Mouse (Mus musculus) frontal cortex, adult 2 months (tissue): ENCODE results near the gene Pld3. TPM values are rescaled to one million over a fixed set of nuclear protein-coding genes. Genes with fewer than 3 reads are reported as not detected.
"Not testable (repeated sequence)": the region's sequence is repeated elsewhere in the genome, so short reads cannot be mapped to it uniquely, and the experiment has no call there.

Source experiments
- DNase-seq, 2 experiments: peaks; one replicate each; pipeline ENCODE4 v3.0.0; 2022; ENCODE audit warnings: low spot score in 1 of 2; ENCODE audit errors: extremely low spot score in 1 of 2
- polyA plus RNA-seq: library from polyadenylated mRNA; depleted of rRNA; stranded (reverse); fragments of >200 nt; gene quantifications from 2 replicates; pipeline ENCODE4 v1.2.3, GENCODE M21; 2012

Gene Pld3
- polyA plus RNA-seq, 1 experiment: 933 TPM

DNA sequence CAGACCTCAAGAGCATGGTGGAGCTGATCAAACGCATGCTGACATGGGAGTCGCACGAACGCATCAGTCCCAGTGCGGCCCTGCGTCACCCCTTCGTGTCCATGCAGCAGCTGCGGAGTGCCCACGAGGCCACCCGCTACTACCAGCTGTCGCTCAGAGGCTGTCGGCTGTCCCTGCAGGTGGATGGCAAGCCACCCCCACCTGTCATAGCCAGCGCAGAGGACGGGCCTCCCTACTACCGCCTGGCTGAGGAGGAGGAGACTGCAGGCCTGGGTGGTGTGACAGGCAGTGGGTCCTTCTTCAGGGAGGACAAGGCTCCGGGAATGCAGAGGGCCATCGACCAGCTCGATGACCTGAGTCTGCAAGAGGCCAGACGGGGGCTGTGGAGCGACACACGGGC lies 23.9 kb downstream of the Pld3 start:
- DNase-seq: no peak

DNA sequence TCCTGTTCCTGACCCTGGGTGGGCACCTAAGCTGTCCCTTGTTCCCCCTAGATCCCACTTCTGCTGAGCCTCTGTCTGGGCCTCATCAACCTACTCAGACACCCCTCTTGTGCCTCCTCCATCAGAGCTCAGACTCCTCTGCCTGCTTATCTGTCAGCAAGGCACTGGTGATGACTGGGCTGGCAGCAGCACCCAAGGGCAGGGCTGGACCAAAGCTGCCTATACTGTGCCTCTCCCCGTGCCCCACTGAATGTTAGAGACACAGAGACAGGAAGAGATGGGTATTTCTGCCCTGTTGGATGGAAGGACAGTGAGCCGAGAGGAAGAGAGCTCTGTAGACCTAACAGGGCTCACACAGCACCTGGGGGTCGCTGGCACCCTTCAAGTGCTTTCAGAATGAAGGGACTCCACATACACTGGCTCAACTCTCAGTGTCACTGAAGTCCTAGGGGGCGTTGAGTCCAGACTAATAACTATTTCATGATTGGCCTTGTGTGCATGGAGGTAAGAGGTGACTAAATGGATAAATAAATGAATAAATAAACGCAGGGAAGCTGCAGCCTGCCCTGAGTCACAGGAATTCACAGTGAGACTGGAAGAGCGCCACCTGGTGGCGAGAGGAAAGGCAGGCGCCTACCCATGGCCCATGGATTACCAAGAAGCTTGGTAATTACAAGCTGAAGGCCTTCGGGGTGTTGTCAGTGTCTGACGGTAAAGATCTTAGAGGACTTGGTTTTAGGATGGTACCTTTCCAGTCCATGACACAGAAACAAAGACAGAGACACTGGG lies 26.8 kb downstream of the Pld3 start:
- DNase-seq: peak in 1 of 2 experiments; percentile 87

DNA sequence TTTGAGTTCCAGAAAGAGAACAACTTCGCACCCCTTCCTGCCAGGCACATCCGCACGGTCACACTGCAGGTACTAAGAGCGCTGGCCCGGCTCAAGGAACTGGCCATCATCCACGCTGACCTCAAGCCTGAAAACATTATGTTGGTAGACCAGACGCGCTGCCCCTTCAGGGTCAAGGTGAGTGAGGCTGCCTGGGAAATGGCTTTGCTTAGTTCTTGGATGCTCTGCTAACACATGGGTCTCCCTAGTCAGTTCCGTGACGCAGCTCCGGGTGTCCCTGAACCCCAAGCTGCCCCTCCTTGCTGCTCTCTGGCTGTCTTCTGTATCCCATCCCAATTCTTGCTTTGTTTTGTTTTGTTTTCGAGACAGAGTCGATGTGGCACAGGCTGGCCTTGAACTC lies 29.2 kb downstream of the Pld3 start:
- DNase-seq: no peak

DNA sequence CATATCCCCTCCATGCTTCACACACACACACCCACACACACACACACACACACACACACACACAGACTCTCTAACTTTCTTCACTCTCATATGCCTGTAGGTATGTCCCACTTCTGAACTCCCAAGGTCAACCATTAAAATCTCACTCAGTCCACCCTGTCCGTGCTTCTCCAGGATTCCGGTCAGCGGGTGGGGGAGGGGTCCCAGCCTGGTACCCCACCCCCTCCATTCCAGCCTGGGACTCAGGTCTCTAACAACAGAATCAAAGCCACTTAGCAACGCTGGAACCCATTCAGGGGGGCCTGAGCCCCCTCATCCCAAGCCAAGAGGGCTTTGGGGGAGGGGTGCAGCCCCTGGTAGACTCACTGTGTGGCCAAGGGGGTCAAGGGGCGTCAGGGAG lies 30.1 kb downstream of the Pld3 start, which contains the start of gene Hipk4:
Gene Hipk4 (plus strand): TSS at position 301 of the 400 bp plus-strand sequence.
- no peak for DNase-seq

DNA sequence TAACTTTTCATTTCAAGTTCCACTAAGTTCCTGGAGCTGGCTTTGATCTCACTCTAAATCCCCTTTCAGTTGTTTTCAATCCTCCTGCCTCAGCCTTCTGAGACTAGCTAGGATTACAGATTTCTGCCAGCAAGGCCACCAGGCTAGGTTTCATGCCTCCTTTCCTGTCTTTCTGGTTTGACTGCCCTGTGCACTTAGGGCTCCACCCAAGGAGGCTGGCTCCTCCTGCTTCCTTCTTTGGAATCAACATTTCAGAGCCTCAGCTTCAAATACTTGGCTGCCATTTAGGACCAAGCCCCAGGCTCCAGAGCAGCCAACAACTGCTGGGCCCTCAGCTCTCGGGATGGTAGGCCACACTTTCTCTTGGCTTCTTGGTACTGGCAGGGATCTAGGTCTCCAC lies 32.4 kb downstream of the Pld3 start:
- no peak for DNase-seq

DNA sequence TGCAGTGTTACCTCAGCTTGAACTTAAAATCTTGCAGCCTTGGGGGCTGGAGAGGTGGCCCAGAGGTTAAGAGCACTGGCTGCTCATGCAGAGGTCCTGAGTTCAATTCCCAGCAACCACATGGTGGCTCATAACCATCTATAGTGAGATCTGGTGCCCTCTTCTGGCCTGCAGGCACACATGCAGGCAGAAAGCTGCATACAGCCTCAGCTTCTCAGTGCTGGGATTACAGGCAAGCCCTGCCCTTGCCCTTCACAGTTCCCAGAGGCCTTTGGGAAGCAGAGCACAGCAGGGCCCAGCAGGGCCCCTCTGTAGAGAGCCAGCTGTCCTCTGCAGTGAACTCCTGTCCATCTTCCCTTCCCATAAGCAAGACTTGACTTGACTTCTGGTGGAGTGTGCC lies 32.9 kb downstream of the Pld3 start:
- no peak for DNase-seq

DNA sequence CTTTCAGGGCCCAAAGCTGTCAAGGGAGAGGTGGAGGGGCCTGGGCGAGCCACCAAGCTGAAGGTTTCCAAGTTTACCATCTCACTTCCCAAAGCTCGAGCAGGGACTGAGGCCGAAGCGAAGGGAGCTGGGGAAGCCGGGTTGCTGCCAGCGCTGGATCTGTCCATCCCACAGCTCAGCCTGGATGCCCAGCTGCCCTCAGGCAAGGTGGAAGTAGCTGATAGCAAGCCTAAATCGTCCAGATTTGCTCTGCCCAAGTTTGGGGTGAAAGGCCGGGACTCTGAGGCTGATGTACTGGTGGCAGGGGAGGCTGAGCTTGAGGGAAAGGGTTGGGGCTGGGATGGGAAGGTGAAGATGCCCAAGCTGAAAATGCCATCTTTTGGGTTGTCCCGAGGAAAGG lies 34.7 kb downstream of the Pld3 start:
- DNase-seq: no peak

DNA sequence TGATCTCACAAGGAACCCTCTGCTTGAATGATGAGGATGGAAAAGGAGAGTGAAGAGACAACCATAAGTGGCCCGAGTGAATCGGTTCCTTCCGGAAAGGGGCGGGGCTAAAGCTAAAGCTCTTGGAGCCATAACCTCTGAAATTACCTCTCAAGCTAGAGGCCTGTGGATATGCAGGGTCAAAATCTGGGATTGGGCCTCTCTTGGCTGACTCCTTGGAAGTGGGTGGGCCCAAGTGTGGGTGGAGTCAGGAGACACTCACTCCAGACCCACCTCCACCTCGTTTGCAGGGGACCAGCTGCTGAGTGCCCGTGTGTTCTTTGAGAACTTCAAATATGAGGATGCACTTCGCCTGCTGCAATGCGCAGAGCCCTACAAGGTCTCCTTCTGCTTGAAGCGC lies 38.1 kb downstream of the Pld3 start:
- DNase-seq: no peak

DNA sequence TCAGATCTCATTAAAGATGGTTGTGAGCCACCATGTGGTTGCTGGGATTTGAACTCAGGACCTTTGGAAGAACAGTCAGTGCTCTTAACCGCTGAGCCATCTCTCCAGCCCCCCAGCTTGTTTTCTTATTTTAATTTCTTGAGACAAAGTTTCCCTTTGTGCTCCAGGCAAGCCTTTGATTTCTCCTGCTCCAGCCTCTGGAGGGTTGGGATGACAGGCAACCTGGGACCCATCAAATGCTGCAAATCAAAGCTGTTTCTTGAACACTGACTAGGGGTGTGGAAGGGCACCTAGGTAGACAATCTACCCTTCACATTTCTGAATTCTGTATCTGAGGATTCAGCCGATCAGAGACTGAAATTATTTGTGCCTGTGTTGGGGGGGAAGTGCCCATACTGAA lies 42.2 kb downstream of the Pld3 start:
- no peak for DNase-seq

DNA sequence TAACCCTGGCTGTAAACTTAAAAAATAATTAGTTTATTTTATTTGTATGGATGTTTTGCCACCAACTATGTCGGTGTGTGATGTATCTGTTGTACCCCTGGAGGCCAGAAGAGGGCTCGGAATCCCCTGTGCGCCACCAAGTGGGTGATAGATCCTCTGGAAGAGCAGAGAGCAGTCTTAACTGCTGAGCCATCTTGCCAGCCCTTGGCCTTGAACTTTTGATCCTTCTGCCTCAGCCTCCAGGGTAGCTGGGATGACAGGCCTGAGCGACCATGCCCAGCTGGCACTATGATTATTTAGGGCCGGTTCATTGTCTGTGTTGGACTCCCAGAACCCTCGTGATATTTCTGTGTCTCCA lies 44.4 kb downstream of the Pld3 start:
- peak in 1 of 2 experiments; percentile 67 for DNase-seq

DNA sequence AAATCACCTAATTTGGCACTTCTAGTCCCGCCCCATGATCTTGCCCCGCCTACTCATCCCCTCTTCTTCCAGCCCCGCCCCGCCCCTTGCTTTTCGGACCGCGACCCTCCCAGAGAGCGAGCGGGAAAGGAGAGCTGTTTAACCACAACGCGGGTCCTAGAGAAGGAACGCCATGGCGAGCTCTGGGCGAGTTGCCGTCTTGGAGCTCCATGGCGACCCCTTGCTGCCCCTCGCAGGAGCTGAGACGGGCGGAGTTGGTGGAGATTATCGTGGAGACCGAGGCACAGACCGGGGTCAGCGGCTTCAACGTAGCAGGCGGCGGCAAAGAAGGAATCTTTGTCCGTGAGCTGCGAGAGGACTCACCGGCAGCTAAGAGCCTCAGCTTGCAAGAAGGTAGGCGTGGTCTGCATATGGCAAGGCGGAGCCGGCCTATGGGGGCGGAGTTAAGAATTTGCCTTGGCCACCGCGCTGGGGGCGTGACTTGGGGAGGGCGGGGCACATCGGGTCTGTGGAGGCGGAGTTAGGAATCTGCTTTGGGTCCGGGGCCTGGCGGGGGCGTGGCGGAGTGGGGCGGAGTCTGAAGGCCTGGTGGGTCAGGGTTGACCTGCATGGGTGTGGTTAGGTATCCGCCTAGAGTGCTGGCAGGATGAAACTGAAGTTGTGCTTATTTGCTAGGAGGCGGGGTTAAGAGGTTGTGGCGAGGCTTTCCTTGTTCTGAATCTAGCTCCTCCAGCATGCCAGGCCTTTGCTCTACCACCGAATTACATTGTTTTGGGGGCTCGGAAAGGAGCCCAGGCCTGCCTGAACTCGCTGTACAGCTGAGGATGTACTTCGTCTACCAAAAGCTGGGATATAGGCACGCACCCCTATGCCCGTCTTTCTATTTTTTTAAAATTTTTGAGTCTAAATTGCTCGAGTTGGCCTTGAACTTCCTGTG lies 45.0 kb downstream of the Pld3 start:
- DNase-seq: peak; percentile 84 to 93

DNA sequence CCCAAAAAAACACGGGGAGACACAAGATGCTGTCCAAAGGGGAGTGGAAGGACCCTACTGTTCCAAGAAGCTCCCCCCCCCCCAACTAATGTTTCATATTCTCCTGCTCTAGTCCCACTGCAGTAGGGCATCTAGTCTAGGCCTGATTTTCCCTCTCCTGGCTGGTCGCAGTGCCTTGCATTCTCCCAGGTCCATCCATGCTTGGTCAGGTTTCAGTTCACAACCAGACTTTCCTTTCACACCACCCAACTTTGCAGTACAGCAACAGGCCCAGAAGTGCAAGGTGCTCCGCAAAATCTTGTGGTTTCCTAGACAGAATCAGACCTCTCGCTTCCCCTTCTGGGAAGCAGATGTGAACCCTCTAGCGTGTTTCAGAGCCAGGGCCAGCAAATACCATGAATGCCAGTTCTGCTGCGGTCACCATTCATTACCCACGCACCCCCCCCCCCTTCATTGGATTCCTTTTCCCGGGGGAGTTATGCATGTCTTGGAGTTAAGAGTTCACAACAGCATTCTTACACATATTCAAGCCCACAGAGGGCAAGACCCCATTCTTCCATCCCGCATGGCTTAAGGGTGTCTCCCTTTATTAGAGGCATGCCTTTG lies 46.1 kb downstream of the Pld3 start:
- DNase-seq: no peak

DNA sequence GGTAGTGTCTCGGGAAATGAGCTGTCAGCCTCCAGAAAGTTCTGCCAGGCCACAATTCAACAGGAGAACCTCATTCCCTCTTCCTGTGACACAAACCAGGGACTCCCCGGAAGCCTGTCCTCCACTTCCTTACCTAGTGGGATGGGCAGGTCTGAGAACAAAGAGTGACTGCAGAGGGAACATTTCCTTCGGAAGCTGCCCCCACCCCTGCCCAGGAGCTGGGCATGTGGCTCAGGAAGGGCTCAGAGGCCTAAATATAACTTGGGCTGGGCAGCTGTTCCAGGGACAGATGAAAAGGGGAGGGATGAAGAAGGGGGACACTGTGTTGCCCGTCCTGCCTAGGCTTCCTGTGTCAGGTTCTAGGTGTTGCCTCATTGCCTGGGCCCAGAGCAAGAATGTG lies 51.4 kb downstream of the Pld3 start:
- DNase-seq: no peak

DNA sequence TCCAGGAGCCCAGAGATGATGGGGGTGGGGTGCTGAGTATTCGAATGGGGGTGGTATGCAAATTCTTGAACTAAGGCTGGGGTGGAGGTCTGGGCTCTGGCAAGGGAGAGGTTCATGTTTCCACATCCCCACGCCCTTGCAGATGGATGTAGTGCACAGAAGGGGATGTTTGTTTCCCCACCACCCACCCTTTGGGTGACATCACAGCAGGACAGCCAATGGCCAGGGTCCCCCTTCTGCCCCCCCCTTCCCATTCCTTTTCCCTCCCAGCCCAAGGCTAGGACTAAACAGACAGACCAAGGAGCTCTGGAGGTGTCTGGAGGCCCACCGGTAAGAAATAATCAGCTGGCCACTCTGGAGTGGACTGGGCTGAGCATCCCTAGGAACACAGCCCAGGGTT lies 54.0 kb downstream of the Pld3 start, which contains the start of gene Prx:
Gene Prx (plus strand): TSS at position 289 of the 400 bp plus-strand sequence.
- DNase-seq: no peak

DNA sequence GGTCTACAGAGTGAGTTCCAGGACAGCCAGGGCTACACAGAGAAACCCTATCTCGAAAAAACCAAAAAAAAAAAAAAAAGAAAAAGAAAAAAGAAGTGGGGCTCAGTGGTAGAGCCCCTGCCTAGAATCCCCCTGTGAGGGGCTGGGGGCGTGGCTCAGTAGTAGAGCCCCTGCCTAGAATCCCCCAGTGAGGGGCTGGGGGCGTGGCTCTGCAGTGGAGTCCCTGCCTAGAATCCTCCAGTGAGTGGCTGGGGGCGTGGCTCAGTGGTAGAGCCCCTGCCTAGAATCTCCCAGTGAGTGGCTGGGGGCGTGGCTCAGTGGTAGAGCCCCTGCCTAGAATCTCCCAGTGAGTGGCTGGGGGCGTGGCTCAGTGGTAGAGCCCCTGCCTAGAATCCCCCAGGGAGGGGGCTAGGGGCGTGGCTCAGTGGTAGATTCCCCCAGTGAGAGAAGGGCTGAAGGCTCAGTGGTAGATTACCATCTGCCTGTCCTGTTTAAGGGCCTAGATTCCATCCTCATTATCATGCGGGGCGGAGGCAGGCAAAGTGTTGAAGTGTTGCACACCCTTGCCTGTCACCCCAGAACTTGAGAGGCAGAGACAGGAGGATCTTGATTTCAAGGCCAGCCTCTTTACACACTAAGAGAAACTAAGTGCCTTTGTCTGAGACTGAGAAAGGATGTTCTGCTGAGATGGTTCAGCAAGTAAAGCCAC lies 58.2 kb downstream of the Pld3 start:
- not testable (repeated sequence) for DNase-seq

DNA sequence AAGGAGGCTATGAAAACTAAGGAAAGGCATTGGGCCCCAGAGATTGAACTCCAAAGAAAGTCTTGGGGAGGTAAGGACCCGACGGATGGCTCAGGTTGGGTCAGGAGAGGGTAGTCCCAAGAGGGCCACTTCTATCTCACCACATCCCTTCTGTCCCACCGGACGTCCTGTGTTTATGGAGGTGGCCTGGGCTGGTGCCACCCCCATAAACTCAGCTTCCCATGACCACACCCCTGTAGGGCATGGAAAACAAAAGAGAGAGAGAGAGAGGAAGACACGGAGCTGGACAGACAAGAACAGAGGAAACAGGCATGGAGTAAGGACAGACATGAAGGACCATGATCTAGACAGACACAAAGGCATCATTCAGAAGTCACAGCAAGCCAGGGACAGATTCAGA lies 59.6 kb downstream of the Pld3 start:
- no peak for DNase-seq

DNA sequence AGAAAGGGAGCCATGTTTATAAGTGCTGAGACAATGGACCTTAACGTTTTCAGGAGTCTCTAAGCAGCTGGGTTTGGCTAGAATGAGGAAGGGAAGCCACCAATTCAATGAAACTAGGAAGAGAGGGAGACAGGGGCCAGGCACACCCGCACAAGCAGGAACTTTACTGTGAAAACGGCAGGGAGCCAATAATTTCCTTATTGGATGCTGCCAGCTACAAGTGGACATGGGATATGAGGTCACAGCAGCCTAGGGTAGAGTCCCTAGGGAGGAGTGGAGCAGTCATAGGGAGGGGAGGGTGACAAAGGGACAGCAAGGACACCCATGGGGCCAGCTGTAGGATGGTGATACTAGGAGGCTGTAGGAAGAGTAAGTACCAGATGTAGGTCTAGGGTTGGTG lies 60.0 kb downstream of the Pld3 start:
- no peak for DNase-seq

DNA sequence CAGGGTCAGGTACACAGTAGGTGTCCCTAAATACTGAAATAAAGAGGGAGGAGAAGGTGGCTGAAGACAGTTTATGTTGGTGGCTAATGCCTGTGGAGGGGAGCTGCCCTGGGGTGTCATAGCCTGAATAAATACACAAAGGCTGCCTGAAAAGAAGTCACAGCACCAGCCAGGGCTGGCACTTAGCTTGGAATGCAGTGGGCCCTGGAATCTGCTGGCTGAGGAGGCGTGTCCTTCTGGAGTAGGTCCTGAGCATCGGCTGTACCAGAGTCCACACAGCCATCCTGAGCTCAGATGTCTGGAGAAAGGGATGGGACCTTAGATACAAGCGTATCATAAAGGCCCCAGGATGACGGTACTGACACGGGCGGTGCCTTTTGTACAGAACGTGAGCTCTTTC lies 61.2 kb downstream of the Pld3 start:
- DNase-seq: no peak

DNA sequence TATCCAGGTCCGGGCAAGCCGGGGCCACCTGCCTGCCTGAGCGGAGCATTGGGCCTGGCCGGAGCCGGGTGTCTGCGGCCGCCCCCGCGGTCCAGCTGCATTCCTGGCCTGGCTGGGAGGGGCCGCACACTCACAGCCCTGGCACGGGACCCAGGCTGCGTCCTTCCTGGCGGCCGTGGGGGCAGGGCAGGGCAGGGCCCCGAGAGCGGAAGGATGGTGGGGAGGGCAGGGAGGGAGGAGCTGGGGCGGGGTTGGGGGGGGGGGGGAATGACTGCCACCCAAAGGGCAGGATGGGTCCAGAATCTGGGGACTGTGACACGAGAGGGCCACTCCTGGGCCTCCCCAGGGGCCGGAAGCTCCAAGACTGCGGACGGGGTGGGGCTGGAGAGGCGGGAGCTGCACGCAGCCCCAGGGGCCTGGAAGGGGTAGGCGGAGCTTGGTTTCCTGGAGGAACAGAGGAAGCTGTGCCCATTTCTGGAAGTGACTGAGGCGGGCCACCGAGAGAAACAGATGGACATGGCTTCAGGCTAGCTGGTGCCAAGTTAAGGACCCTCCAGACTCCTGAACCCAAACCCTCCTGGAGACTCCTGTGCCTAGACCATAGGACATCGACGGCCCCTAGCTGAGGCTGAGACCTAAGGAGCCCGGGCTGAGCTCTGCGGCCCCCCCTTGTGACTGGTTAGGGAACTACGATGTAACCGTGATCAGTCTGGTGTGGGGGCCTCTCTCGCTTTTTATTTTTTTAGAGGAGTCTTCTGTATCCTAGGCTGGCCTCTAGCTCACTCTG lies 62.3 kb downstream of the Pld3 start:
- DNase-seq: peak; percentile 75 to 89

DNA sequence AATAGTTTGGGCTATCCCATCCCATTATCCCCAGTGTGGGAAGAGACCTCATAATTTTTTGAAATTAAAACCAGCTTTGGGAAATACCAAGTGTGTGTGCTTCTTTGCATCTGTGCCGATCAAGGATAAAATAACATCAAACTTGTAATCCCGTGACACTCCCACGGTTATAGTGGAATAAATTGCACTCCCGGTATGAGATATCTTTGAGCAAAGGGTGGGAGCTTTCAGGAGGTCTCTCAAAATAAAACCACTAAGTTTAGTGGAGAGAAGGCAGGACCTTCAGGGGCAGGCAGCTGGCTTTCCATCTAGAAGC lies 62.8 kb downstream of the Pld3 start:
- DNase-seq: peak in 1 of 2 experiments; percentile 62
